Mouse (Mus musculus): ENCODE results near the gene Cdc14b.
"Not testable (repeated sequence)": the region's sequence is repeated elsewhere in the genome, so short reads cannot be mapped to it uniquely, and the experiment has no call there.

Gene Cdc14b

GRCm38 (mm10) chr13:64273352-64273751 is 1.7 kb downstream of the Cdc14b start:
- no peak for DNase-seq

GRCm38 (mm10) chr13:64268384-64268783 is 6.7 kb downstream of the Cdc14b start:
- no peak for DNase-seq

- peak in 1 of 2 experiments; percentile 12 for DNase-seq
These were observed 7.9 kb downstream of the Cdc14b start for GRCm38 (mm10) chr13:64267151-64267550.

- no peak for DNase-seq
These were observed 10.5 kb downstream of the Cdc14b start for GRCm38 (mm10) chr13:64264586-64264985.

- peak in 1 of 2 experiments; percentile 21 for DNase-seq
These were observed 15.2 kb downstream of the Cdc14b start for GRCm38 (mm10) chr13:64259903-64260302.

GRCm38 (mm10) chr13:64258516-64258821 is 16.6 kb downstream of the Cdc14b start:
- DNase-seq, result peak in 1 of 2 experiments; percentile 78

- DNase-seq, result peak; percentile 64 to 71
These were observed 17.1 kb downstream of the Cdc14b start for GRCm38 (mm10) chr13:64257814-64258515.

- peak in 1 of 2 experiments; percentile 27 for DNase-seq
These were observed 17.9 kb downstream of the Cdc14b start for GRCm38 (mm10) chr13:64257010-64257813.

GRCm38 (mm10) chr13:64254185-64254584 is 20.9 kb downstream of the Cdc14b start:
- DNase-seq, result not testable (repeated sequence)

- no peak for DNase-seq
These were observed 21.4 kb downstream of the Cdc14b start for GRCm38 (mm10) chr13:64253697-64254096.

GRCm38 (mm10) chr13:64252147-64252546 is 22.9 kb downstream of the Cdc14b start:
- DNase-seq, result no peak

GRCm38 (mm10) chr13:64250363-64250762 is 24.7 kb downstream of the Cdc14b start:
- DNase-seq, result peak; percentile 41 to 73

- DNase-seq, result peak; percentile 88 to 92
These were observed 26.1 kb downstream of the Cdc14b start for GRCm38 (mm10) chr13:64248775-64249524.

- no peak for DNase-seq
These were observed 26.8 kb downstream of the Cdc14b start for GRCm38 (mm10) chr13:64248161-64248774.

GRCm38 (mm10) chr13:64246106-64246505 is 29.0 kb downstream of the Cdc14b start:
- DNase-seq, result no peak

- no peak for DNase-seq
These were observed 30.3 kb downstream of the Cdc14b start for GRCm38 (mm10) chr13:64244685-64245261.

- no peak for DNase-seq
These were observed 32.4 kb downstream of the Cdc14b start for GRCm38 (mm10) chr13:64242721-64243120.

- no peak for DNase-seq
These were observed 34.5 kb downstream of the Cdc14b start for GRCm38 (mm10) chr13:64240626-64241025.

- no peak for DNase-seq
These were observed 37.4 kb downstream of the Cdc14b start for GRCm38 (mm10) chr13:64237681-64238157.

GRCm38 (mm10) chr13:64237000-64237680 is 38.0 kb downstream of the Cdc14b start:
- DNase-seq, result peak; percentile 71 to 77

- DNase-seq, result no peak
These were observed 39.3 kb downstream of the Cdc14b start for GRCm38 (mm10) chr13:64235777-64236176.

Measured in cerebellum, postnatal 25 days (tissue).